Mouse (Mus musculus): Measurements from ENCODE around the gene Lat. TPM values are rescaled to one million over a fixed set of nuclear protein-coding genes. Genes with fewer than 3 reads are reported as not detected.

The Lat gene
- polyA plus RNA-seq, 1 experiment: 0.31 TPM

GRCm38 (mm10) chr7:126356793-126357591 is 12.4 kb downstream of the Lat start:
- Histone ChIP-seq H3K27me3 (ENCODE audit: control insufficient read depth) (no peaks in the 10 kb centered on the region), H3K4me1 (ENCODE audit: control insufficient read depth) (peaks cover 56% of the 10 kb centered on the region), H3K36me3 (ENCODE audit: control insufficient read depth) (no peaks in the 10 kb centered on the region), H3K9me3 (ENCODE audit: control insufficient read depth, low read length) (no peaks in the 10 kb centered on the region), H3K4me3 (replicated peaks) (peak overlapping the region; percentile 36)
- TF ChIP-seq TAL1 (IDR thresholded peaks at IDR 0.05; ENCODE audit: low read length) (peak; percentile 29; the same call in 2 of the 3 replicates), GATA1 (IDR thresholded peaks at IDR 0.05; ENCODE audit: low read length) (peak; percentile 24; the same call in 1 of the 2 replicates)

GRCm38 (mm10) chr7:126355847-126356597 is 13.3 kb downstream of the Lat start:
- TF ChIP-seq GATA1 (IDR thresholded peaks at IDR 0.05; ENCODE audit: low read length) (no peak), TAL1 (IDR thresholded peaks at IDR 0.05; ENCODE audit: low read length) (no peak)
- no peak overlapping the region for H3K4me3 ChIP-seq (replicated peaks)
- no peaks in the 10 kb centered on the region for H3K36me3 ChIP-seq (ENCODE audit: control insufficient read depth)
- no peaks in the 10 kb centered on the region for H3K9me3 ChIP-seq (ENCODE audit: control insufficient read depth, low read length)
- H3K4me1 ChIP-seq (ENCODE audit: control insufficient read depth): peaks cover 56% of the 10 kb centered on the region
- no peaks in the 10 kb centered on the region for H3K27me3 ChIP-seq (ENCODE audit: control insufficient read depth)

GRCm38 (mm10) chr7:126354738-126355614 is 14.4 kb downstream of the Lat start:
- no peaks in the 10 kb centered on the region for H3K9me3 ChIP-seq (ENCODE audit: control insufficient read depth, low read length)
- H3K4me3 ChIP-seq (replicated peaks): no peak overlapping the region
- H3K27me3 ChIP-seq (ENCODE audit: control insufficient read depth): no peaks in the 10 kb centered on the region
- no peaks in the 10 kb centered on the region for H3K36me3 ChIP-seq (ENCODE audit: control insufficient read depth)
- H3K4me1 ChIP-seq (ENCODE audit: control insufficient read depth): peaks cover 56% of the 10 kb centered on the region
- TF ChIP-seq GATA1 (IDR thresholded peaks at IDR 0.05; ENCODE audit: low read length) (no peak), TAL1 (IDR thresholded peaks at IDR 0.05; ENCODE audit: low read length) (no peak)

- H3K36me3 ChIP-seq (ENCODE audit: control insufficient read depth): no peaks in the 10 kb centered on the region
- no peaks in the 10 kb centered on the region for H3K27me3 ChIP-seq (ENCODE audit: control insufficient read depth)
- no peak for TF ChIP-seq TAL1 (IDR thresholded peaks at IDR 0.05; ENCODE audit: low read length)
- no peak for TF ChIP-seq GATA1 (IDR thresholded peaks at IDR 0.05; ENCODE audit: low read length)
- H3K4me1 ChIP-seq (ENCODE audit: control insufficient read depth): peaks cover 55% of the 10 kb centered on the region
- no peak overlapping the region for H3K4me3 ChIP-seq (replicated peaks)
- no peaks in the 10 kb centered on the region for H3K9me3 ChIP-seq (ENCODE audit: control insufficient read depth, low read length)
Observed at GRCm38 (mm10) chr7:126353994-126354365, 15.4 kb downstream of the Lat start.

GRCm38 (mm10) chr7:126353251-126353993 is 15.9 kb downstream of the Lat start:
- H3K4me3 ChIP-seq (replicated peaks): no peak overlapping the region

GRCm38 (mm10) chr7:126351419-126351951 is 17.9 kb downstream of the Lat start:
- no peak overlapping the region for H3K4me3 ChIP-seq (replicated peaks)
- H3K9me3 ChIP-seq (ENCODE audit: control insufficient read depth, low read length): no peaks in the 10 kb centered on the region
- no peaks in the 10 kb centered on the region for H3K36me3 ChIP-seq (ENCODE audit: control insufficient read depth)
- TF ChIP-seq GATA1 (IDR thresholded peaks at IDR 0.05; ENCODE audit: low read length): no peak
- no peak for TF ChIP-seq TAL1 (IDR thresholded peaks at IDR 0.05; ENCODE audit: low read length)
- peaks cover 2% of the 10 kb centered on the region; the same call in 1 of the 2 replicates for H3K27me3 ChIP-seq (ENCODE audit: control insufficient read depth)
- H3K4me1 ChIP-seq (ENCODE audit: control insufficient read depth): peaks cover 42% of the 10 kb centered on the region

More at GRCm38 (mm10) chr7:126353251-126353993, 15.9 kb downstream of the Lat start:
- H3K9me3 ChIP-seq (ENCODE audit: control insufficient read depth, low read length): no peaks in the 10 kb centered on the region
- H3K4me1 ChIP-seq (ENCODE audit: control insufficient read depth): peaks cover 55% of the 10 kb centered on the region
- H3K36me3 ChIP-seq (ENCODE audit: control insufficient read depth): no peaks in the 10 kb centered on the region
- TF ChIP-seq TAL1 (IDR thresholded peaks at IDR 0.05; ENCODE audit: low read length) (no peak), GATA1 (IDR thresholded peaks at IDR 0.05; ENCODE audit: low read length) (no peak)
- H3K27me3 ChIP-seq (ENCODE audit: control insufficient read depth): peaks cover 2% of the 10 kb centered on the region; the same call in 1 of the 2 replicates

GRCm38 (mm10) chr7:126350748-126351418 is 18.5 kb downstream of the Lat start:
- Histone ChIP-seq H3K9me3 (ENCODE audit: control insufficient read depth, low read length) (no peaks in the 10 kb centered on the region), H3K36me3 (ENCODE audit: control insufficient read depth) (no peaks in the 10 kb centered on the region), H3K4me3 (replicated peaks) (no peak overlapping the region), H3K4me1 (ENCODE audit: control insufficient read depth) (peaks cover 36% of the 10 kb centered on the region), H3K27me3 (ENCODE audit: control insufficient read depth) (peaks cover 2% of the 10 kb centered on the region; the same call in 1 of the 2 replicates)
- TF ChIP-seq TAL1 (IDR thresholded peaks at IDR 0.05; ENCODE audit: low read length) (no peak), GATA1 (IDR thresholded peaks at IDR 0.05; ENCODE audit: low read length) (no peak)

Measured in erythroblast, embryonic 14.5 days (primary cell).